Mouse (Mus musculus): ENCODE data around the gene Gm1043. TPM values are rescaled to one million over a fixed set of nuclear protein-coding genes. Genes with fewer than 3 reads are reported as not detected.

Gene Gm1043
- polyA plus RNA-seq, 1 experiment from 2014 or later = not detected

DNA sequence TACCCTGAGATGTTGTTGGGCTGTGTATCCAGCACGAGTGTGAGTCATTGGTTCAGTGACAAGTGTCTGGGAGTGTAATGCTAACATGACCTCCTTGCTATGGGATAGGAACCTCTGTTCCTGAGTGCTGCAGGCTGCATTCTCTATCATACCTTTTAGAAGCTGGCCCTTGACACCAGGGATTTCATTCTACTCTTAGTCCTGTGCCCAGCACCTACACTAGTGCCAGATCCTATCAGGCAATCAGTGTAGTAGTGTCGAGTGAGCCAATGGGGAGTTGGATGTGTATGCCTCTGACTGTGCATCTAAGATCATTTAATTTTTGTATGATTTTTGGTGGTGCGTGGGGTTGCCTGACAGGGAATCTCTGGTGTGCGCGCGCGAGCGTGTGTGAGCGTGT, 156.1 kb downstream of the Gm1043 start:
- Histone ChIP-seq H3K4me3 (replicated peaks; ENCODE audit: low read depth, low read length) (no peak overlapping the region), H3K9ac (ENCODE audit: low read depth, low read length) (no peak overlapping the region), H3K27me3 (ENCODE audit: insufficient read depth, low read length) (peaks cover 58% of the 10 kb centered on the region), H3K27ac (no peak overlapping the region), H3K9me3 (replicated peaks; ENCODE audit: low read length) (no peaks in the 10 kb centered on the region), H3K4me2 (ENCODE audit: low read length) (peak overlapping the region; percentile 55; the same call in 1 of the 2 replicates), H3K36me3 (ENCODE audit: insufficient read depth, low read length) (no peaks in the 10 kb centered on the region), H3K4me1 (replicated peaks; ENCODE audit: insufficient read depth, low read length) (peaks cover 12% of the 10 kb centered on the region)
- DNase-seq (ENCODE audit: low spot score) = no peak
- no peak for TF ChIP-seq CTCF (IDR thresholded peaks at IDR 0.05; ENCODE audit: low read depth)
- WGBS = 17% methylated on average over 9 of the region's 9 CpGs
- no peak for ATAC-seq (replicated peaks; ENCODE audit: low FRiP score, low read depth)

DNA sequence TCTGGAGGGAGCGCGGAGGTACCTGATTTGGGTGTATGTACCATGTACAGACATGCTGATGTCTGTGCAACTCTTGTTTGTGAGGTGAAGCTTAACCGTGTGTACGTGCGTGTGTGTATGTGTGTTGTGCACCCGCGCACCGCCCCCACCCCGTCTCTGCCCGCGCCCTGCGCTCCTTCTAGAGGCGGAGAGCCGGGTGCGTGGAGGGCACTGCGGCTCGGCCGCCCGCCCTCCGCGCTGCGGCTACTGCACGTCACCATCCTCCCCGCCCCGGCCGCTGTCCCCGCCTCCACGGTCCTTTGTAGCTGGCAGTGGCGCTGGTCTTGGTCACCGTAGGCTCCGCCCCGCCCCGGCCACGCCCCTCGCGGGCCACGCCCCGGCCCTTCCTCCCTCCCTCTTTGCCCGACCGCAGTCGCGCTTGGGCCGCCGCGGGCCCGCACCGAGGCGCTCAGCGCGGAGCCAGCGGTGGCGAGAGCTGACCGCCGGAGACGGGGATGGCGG, 156.5 kb downstream of the Gm1043 start, which contains the start of gene Crmp1:
Gene Crmp1 (plus strand): TSS at position 290 of the 501 bp plus-strand sequence.
- WGBS = 1% methylated on average over 50 of the region's 56 CpGs
- DNase-seq (ENCODE audit: low spot score) = peak; percentile 41
- peaks cover 13% of the 10 kb centered on the region for H3K4me1 ChIP-seq (replicated peaks; ENCODE audit: insufficient read depth, low read length)

DNA sequence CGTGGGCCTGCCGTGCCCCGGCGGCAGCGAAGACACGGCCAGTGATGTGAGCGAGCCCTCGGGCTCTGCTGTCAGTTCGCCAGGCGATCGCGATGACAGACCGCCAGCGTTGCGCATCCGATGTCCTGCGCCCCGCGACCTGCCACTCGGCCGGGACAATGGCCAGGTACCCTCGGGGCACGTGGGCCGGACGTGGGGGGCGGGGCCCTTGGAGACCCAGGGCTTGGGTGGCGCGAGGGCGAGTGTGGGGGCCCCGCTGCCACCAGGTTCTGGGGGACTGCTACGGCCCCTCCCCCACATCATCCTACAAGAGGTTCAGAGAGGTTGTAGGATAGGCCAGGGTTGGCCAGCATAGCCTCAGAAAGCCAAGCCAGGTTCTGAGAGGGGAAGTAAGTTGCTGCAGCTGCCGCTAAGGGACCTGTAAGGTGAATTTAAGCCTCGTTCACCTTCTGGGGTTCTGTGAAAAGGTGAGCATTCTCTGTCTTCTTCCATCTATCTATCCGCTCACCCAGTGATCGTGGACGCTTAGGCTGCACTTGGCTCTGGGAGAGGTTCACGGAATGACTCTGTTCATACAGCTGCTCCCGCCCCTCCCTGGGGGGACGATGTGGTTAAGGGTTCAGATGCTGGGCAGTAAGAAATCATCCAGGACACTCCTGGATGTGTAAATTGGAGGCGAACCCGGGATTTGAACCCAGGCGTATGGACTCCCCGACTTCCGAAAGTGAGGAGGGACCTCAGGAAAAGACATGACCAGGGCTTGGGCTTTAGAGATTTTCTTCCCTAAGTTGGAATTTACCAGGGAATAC, 157.4 kb downstream of the Gm1043 start:
- DNase-seq (ENCODE audit: low spot score) = no peak
- 0 out of 2 replicates have a peak, but pooled peaks have one; percentile 2 for ATAC-seq (replicated peaks; ENCODE audit: low FRiP score, low read depth)
- H3K4me2 ChIP-seq (ENCODE audit: low read length) = peak overlapping the region; percentile 55
- peaks cover 13% of the 10 kb centered on the region for H3K4me1 ChIP-seq (replicated peaks; ENCODE audit: insufficient read depth, low read length)
- no peaks in the 10 kb centered on the region for H3K9me3 ChIP-seq (replicated peaks; ENCODE audit: low read length)
- peaks cover 62% of the 10 kb centered on the region for H3K27me3 ChIP-seq (ENCODE audit: insufficient read depth, low read length)
- H3K4me3 ChIP-seq (replicated peaks; ENCODE audit: low read depth, low read length) = peak overlapping the region; percentile 24
- no peak overlapping the region for H3K9ac ChIP-seq (ENCODE audit: low read depth, low read length)
- no peak overlapping the region for H3K27ac ChIP-seq
- TF ChIP-seq CTCF (IDR thresholded peaks at IDR 0.05; ENCODE audit: low read depth) = no peak
- 12% methylated on average over 43 of the region's 44 CpGs for WGBS
- H3K36me3 ChIP-seq (ENCODE audit: insufficient read depth, low read length) = no peaks in the 10 kb centered on the region

More for the DNA sequence above, 156.5 kb downstream of the Gm1043 start, which contains the start of gene Crmp1:
- H3K36me3 ChIP-seq (ENCODE audit: insufficient read depth, low read length) = no peaks in the 10 kb centered on the region
- peak within 1 kb of the TSS; percentile 55 for H3K4me2 ChIP-seq (ENCODE audit: low read length)
- no peaks in the 10 kb centered on the region for H3K9me3 ChIP-seq (replicated peaks; ENCODE audit: low read length)
- ATAC-seq (replicated peaks; ENCODE audit: low FRiP score, low read depth) = peak; percentile 52
- H3K9ac ChIP-seq (ENCODE audit: low read depth, low read length) = no peak within 1 kb of the TSS
- H3K4me3 ChIP-seq (replicated peaks; ENCODE audit: low read depth, low read length) = peak within 1 kb of the TSS; percentile 24
- TF ChIP-seq CTCF (IDR thresholded peaks at IDR 0.05; ENCODE audit: low read depth) = no peak
- no peak within 1 kb of the TSS for H3K27ac ChIP-seq
- peaks cover 62% of the 10 kb centered on the region for H3K27me3 ChIP-seq (ENCODE audit: insufficient read depth, low read length)

DNA sequence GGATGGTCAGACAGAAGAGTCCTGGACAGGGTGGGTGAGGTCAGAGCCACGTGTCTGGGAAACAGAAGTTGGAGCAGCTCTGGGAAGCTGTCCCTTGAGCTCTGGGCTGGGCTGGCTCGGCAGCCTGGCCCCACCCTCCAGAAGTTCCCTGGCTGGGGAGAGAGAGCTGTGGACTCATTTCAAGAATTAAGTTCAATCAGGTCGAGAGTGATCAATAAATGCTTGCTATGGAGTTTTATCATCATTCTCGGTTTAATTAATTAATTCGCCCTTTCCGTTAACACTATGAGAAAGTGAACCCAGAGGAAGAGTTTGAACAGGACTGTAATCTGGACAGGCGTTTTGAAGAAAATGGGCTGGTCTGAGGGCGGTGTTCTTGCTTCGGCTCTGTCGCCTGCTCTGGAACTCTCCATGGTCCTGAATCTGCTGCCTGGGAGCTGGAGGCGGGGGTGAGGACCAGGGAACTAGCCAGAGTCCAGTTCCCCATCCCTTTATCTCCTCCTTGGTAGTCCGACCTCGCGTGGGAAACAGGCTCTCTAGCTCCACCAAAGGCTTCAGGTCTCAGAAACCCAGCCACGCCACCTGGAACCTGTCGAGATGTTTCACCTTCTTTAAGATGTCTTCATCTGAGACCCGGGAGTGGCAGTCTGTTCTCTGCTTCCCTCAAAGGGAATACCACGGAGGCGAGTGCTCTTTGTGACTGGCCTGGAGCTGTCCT, 158.2 kb downstream of the Gm1043 start:
- Histone ChIP-seq H3K4me3 (replicated peaks; ENCODE audit: low read depth, low read length) (no peak overlapping the region), H3K27me3 (ENCODE audit: insufficient read depth, low read length) (peaks cover 62% of the 10 kb centered on the region), H3K36me3 (ENCODE audit: insufficient read depth, low read length) (no peaks in the 10 kb centered on the region), H3K27ac (no peak overlapping the region), H3K4me2 (ENCODE audit: low read length) (no peak overlapping the region), H3K9ac (ENCODE audit: low read depth, low read length) (no peak overlapping the region), H3K9me3 (replicated peaks; ENCODE audit: low read length) (no peaks in the 10 kb centered on the region), H3K4me1 (replicated peaks; ENCODE audit: insufficient read depth, low read length) (peaks cover 13% of the 10 kb centered on the region)
- TF ChIP-seq CTCF (IDR thresholded peaks at IDR 0.05; ENCODE audit: low read depth) = no peak
- ATAC-seq (replicated peaks; ENCODE audit: low FRiP score, low read depth) (no peak), DNase-seq (ENCODE audit: low spot score) (peak; percentile 88)
- 2% methylated on average over 19 of the region's 19 CpGs for WGBS

DNA sequence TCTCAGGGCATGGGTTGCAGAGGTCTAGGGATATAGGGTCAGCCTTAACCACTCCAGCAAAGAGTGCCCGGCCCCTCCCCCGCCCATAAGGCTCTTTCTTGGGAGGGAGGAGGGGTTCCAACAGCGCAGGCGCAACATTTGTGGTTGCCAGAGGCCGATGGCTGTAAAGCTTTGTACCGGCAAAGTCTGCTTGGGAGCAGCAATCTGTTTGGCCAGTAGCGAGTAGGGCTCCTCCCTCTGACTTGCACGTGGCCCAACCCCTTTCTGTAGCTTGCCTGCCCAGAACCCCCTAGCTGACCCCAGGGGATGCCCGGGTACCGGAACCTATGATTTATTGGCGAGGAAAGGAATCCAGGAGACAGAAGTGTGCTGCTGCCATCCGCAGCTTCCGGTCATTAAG, 159.0 kb downstream of the Gm1043 start:
- Histone ChIP-seq H3K4me3 (replicated peaks; ENCODE audit: low read depth, low read length) (no peak overlapping the region), H3K9ac (ENCODE audit: low read depth, low read length) (no peak overlapping the region), H3K36me3 (ENCODE audit: insufficient read depth, low read length) (no peaks in the 10 kb centered on the region), H3K27me3 (ENCODE audit: insufficient read depth, low read length) (peaks cover 62% of the 10 kb centered on the region), H3K27ac (no peak overlapping the region), H3K4me1 (replicated peaks; ENCODE audit: insufficient read depth, low read length) (peaks cover 13% of the 10 kb centered on the region), H3K4me2 (ENCODE audit: low read length) (no peak overlapping the region), H3K9me3 (replicated peaks; ENCODE audit: low read length) (no peaks in the 10 kb centered on the region)
- ATAC-seq (replicated peaks; ENCODE audit: low FRiP score, low read depth) (no peak), DNase-seq (ENCODE audit: low spot score) (no peak)
- WGBS = 1% methylated on average over 13 of the region's 13 CpGs
- TF ChIP-seq CTCF (IDR thresholded peaks at IDR 0.05; ENCODE audit: low read depth) = no peak

DNA sequence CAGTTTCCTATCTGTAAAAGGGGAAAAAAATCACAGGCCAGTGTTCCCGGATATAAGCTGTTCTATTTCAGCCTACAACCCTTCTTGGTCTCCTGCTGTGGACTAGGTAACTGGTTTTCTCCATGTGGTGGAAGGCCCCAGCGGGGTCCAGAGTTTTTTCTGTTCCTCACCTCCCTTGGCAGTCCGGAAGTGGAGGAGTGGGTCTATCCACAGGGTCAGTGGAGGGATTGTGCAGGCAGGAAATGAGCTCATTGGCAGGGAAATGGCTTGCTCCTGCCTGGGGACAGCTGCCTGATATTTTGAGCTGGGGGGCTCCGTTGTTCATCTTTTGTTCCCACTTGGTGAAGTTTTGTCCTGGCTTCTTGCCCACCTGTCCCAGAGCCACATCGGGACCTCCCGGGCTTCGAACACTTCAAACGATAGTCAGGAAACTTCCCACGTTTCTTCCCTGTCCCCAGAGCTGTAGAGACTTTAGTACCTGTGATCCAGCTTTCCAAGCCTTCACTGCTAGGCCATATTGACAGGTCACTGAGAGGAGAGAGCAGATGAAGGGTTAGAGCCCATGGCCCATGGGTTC, 159.6 kb downstream of the Gm1043 start:
- peaks cover 13% of the 10 kb centered on the region for H3K4me1 ChIP-seq (replicated peaks; ENCODE audit: insufficient read depth, low read length)
- H3K9ac ChIP-seq (ENCODE audit: low read depth, low read length) = no peak overlapping the region
- ATAC-seq (replicated peaks; ENCODE audit: low FRiP score, low read depth) (no peak), DNase-seq (ENCODE audit: low spot score) (no peak)
- no peak for TF ChIP-seq CTCF (IDR thresholded peaks at IDR 0.05; ENCODE audit: low read depth)
- no peak overlapping the region for H3K4me2 ChIP-seq (ENCODE audit: low read length)
- H3K36me3 ChIP-seq (ENCODE audit: insufficient read depth, low read length) = no peaks in the 10 kb centered on the region
- H3K4me3 ChIP-seq (replicated peaks; ENCODE audit: low read depth, low read length) = no peak overlapping the region
- no peaks in the 10 kb centered on the region for H3K9me3 ChIP-seq (replicated peaks; ENCODE audit: low read length)
- WGBS = 22% methylated on average over 9 of the region's 9 CpGs
- H3K27me3 ChIP-seq (ENCODE audit: insufficient read depth, low read length) = peaks cover 62% of the 10 kb centered on the region
- no peak overlapping the region for H3K27ac ChIP-seq

Data from kidney, postnatal 0 days (tissue).